Mouse (Mus musculus): ENCODE data around the gene Scoc. TPM values are rescaled to one million over a fixed set of nuclear protein-coding genes. Genes with fewer than 3 reads are reported as not detected.

Gene Scoc
- polyA plus RNA-seq, 1 experiment from 2014 or later, result 75.5 TPM

GRCm38 (mm10) chr8:83397726-83398125 lies 60.5 kb downstream of the Scoc start:
- no peak overlapping the region for H3K4me2 ChIP-seq
- no peaks in the 10 kb centered on the region for H3K27me3 ChIP-seq
- no peak overlapping the region for H3K9ac ChIP-seq
- no peaks in the 10 kb centered on the region for H3K9me3 ChIP-seq (replicated peaks)
- WGBS (ENCODE audit: insufficient replicate concordance), result 54% methylated on average over 4 of the region's 4 CpGs
- ATAC-seq (ENCODE audit: low read depth), result no peak
- no peak overlapping the region for H3K27ac ChIP-seq
- no peaks in the 10 kb centered on the region for H3K4me1 ChIP-seq (replicated peaks)
- no peak for DNase-seq
- no peak overlapping the region for H3K4me3 ChIP-seq (replicated peaks)
- H3K36me3 ChIP-seq, result no peaks in the 10 kb centered on the region

GRCm38 (mm10) chr8:83396680-83397079 lies 61.5 kb downstream of the Scoc start:
- H3K4me3 ChIP-seq (replicated peaks), result no peak overlapping the region
- H3K4me2 ChIP-seq, result no peak overlapping the region
- ATAC-seq (ENCODE audit: low read depth) (no peak), DNase-seq (no peak)
- no peaks in the 10 kb centered on the region for H3K36me3 ChIP-seq
- no peaks in the 10 kb centered on the region for H3K4me1 ChIP-seq (replicated peaks)
- H3K9ac ChIP-seq, result no peak overlapping the region
- H3K27me3 ChIP-seq, result no peaks in the 10 kb centered on the region
- 74% methylated on average over 6 of the region's 6 CpGs for WGBS (ENCODE audit: insufficient replicate concordance)
- H3K27ac ChIP-seq, result no peak overlapping the region
- no peaks in the 10 kb centered on the region for H3K9me3 ChIP-seq (replicated peaks)

- H3K27me3 ChIP-seq, result peaks cover 20% of the 10 kb centered on the region
- 70% methylated on average over 5 of the region's 5 CpGs for WGBS (ENCODE audit: insufficient replicate concordance)
Measured at GRCm38 (mm10) chr8:83394325-83394724, 63.9 kb downstream of the Scoc start.

GRCm38 (mm10) chr8:83392521-83392920 lies 65.7 kb downstream of the Scoc start:
- peaks cover 13% of the 10 kb centered on the region for H3K4me1 ChIP-seq (replicated peaks)
- WGBS (ENCODE audit: insufficient replicate concordance), result 38% methylated on average over 1 of the region's 1 CpGs
- H3K9me3 ChIP-seq (replicated peaks), result no peaks in the 10 kb centered on the region
- peaks cover 38% of the 10 kb centered on the region for H3K27me3 ChIP-seq
- DNase-seq, result no peak
- H3K36me3 ChIP-seq, result no peaks in the 10 kb centered on the region
- H3K27ac ChIP-seq, result no peak overlapping the region
- H3K4me3 ChIP-seq (replicated peaks), result no peak overlapping the region
- no peak overlapping the region for H3K4me2 ChIP-seq
- no peak for ATAC-seq (ENCODE audit: low read depth)
- H3K9ac ChIP-seq, result no peak overlapping the region

More at GRCm38 (mm10) chr8:83394325-83394724, 63.9 kb downstream of the Scoc start:
- no peak overlapping the region for H3K4me2 ChIP-seq
- H3K36me3 ChIP-seq, result no peaks in the 10 kb centered on the region
- H3K9me3 ChIP-seq (replicated peaks), result no peaks in the 10 kb centered on the region
- H3K4me3 ChIP-seq (replicated peaks), result no peak overlapping the region
- ATAC-seq (ENCODE audit: low read depth) (no peak), DNase-seq (no peak)
- no peak overlapping the region for H3K27ac ChIP-seq
- H3K9ac ChIP-seq, result no peak overlapping the region
- H3K4me1 ChIP-seq (replicated peaks), result peaks cover 12% of the 10 kb centered on the region

GRCm38 (mm10) chr8:83390006-83390701 lies 68.0 kb downstream of the Scoc start:
- peaks cover 46% of the 10 kb centered on the region for H3K27me3 ChIP-seq
- H3K4me1 ChIP-seq (replicated peaks), result peaks cover 13% of the 10 kb centered on the region
- H3K27ac ChIP-seq, result no peak overlapping the region
- DNase-seq (no peak), ATAC-seq (ENCODE audit: low read depth) (0 out of 2 replicates have a peak, but pooled peaks have one; percentile 26)
- no peaks in the 10 kb centered on the region for H3K36me3 ChIP-seq
- no peaks in the 10 kb centered on the region for H3K9me3 ChIP-seq (replicated peaks)
- peak overlapping the region; percentile 28 for H3K9ac ChIP-seq
- H3K4me2 ChIP-seq, result peak overlapping the region; percentile 66
- peak overlapping the region; percentile 53 for H3K4me3 ChIP-seq (replicated peaks)
- WGBS (ENCODE audit: insufficient replicate concordance), result 16% methylated on average over 14 of the region's 14 CpGs

GRCm38 (mm10) chr8:83389316-83390005 lies 68.7 kb downstream of the Scoc start, which contains the start of gene Clgn:
Gene Clgn, plus strand, starts transcription at chr8:83389867.
- H3K9ac ChIP-seq, result peak within 1 kb of the TSS; percentile 28
- peak within 1 kb of the TSS; percentile 66 for H3K4me2 ChIP-seq
- peak; percentile 58; the same call in 1 of the 2 replicates for ATAC-seq (ENCODE audit: low read depth)
- WGBS (ENCODE audit: insufficient replicate concordance), result 3% methylated on average over 41 of the region's 41 CpGs
- H3K4me1 ChIP-seq (replicated peaks), result peaks cover 13% of the 10 kb centered on the region
- peak; percentile 9 for DNase-seq
- peak within 1 kb of the TSS; percentile 53 for H3K4me3 ChIP-seq (replicated peaks)
- H3K27me3 ChIP-seq, result peaks cover 46% of the 10 kb centered on the region
- H3K27ac ChIP-seq, result no peak within 1 kb of the TSS
- H3K36me3 ChIP-seq, result no peaks in the 10 kb centered on the region
- H3K9me3 ChIP-seq (replicated peaks), result no peaks in the 10 kb centered on the region

- DNase-seq, result no peak
- Histone ChIP-seq H3K27me3 (peaks cover 11% of the 10 kb centered on the region), H3K4me1 (replicated peaks) (no peaks in the 10 kb centered on the region), H3K4me2 (no peak overlapping the region), H3K36me3 (no peaks in the 10 kb centered on the region), H3K9me3 (replicated peaks) (no peaks in the 10 kb centered on the region), H3K9ac (no peak overlapping the region), H3K27ac (no peak overlapping the region), H3K4me3 (replicated peaks) (no peak overlapping the region)
- no peak for ATAC-seq (ENCODE audit: low read depth)
- 6% methylated on average over 2 of the region's 2 CpGs for WGBS (ENCODE audit: insufficient replicate concordance)
Measured at GRCm38 (mm10) chr8:83382850-83383249, 75.3 kb downstream of the Scoc start.

- 74% methylated on average over 2 of the region's 2 CpGs for WGBS (ENCODE audit: insufficient replicate concordance)
- Histone ChIP-seq H3K4me1 (replicated peaks) (no peaks in the 10 kb centered on the region), H3K9ac (no peak overlapping the region), H3K9me3 (replicated peaks) (no peaks in the 10 kb centered on the region), H3K27me3 (0 out of 2 replicates have a peak, but pooled peaks cover 5% of the 10 kb centered on the region), H3K4me2 (no peak overlapping the region), H3K36me3 (no peaks in the 10 kb centered on the region), H3K4me3 (replicated peaks) (no peak overlapping the region), H3K27ac (no peak overlapping the region)
- ATAC-seq (ENCODE audit: low read depth), result no peak
- no peak for DNase-seq
Measured at GRCm38 (mm10) chr8:83381016-83381415, 77.2 kb downstream of the Scoc start.

- DNase-seq (no peak), ATAC-seq (ENCODE audit: low read depth) (no peak)
- no peaks in the 10 kb centered on the region for H3K27me3 ChIP-seq
- H3K9me3 ChIP-seq (replicated peaks), result no peaks in the 10 kb centered on the region
- no peak overlapping the region for H3K4me3 ChIP-seq (replicated peaks)
- no peaks in the 10 kb centered on the region for H3K36me3 ChIP-seq
- no peaks in the 10 kb centered on the region for H3K4me1 ChIP-seq (replicated peaks)
- 34% methylated on average over 4 of the region's 4 CpGs for WGBS (ENCODE audit: insufficient replicate concordance)
- H3K9ac ChIP-seq, result no peak overlapping the region
- no peak overlapping the region for H3K27ac ChIP-seq
- no peak overlapping the region for H3K4me2 ChIP-seq
Measured at GRCm38 (mm10) chr8:83380141-83380540, 78.0 kb downstream of the Scoc start.
